Mouse (Mus musculus) stomach, embryonic 15.5 days (tissue): ENCODE measurements at regions not wholly inside any gene's neighbourhood (a gene's known extent, or its start where the extent isn't known, plus 50 kb on each side); places are given as distances from the start of the nearest gene placed in this dataset.

ENCODE experiments used
- ATAC-seq: fragments of 200-750 bp; cut with Nextera tagmentation; 2 replicates; pipeline ENCODE4 v1.8.0; 2017; ENCODE audit warnings: low read depth, moderate number of reproducible peaks, moderate TSS enrichment; ENCODE audit not compliant: insufficient read depth, low FRiP score
- H3K27ac ChIP-seq: fragments of 300-500 bp; sonication (generic); 2 replicates; pipeline ENCODE4 v1.5.1; 2015; ENCODE audit warnings: mild to moderate bottlenecking, inconsistent platforms
- H3K27me3 ChIP-seq: fragments of 300-500 bp; sonication (generic); replicated peaks from 2 replicates; pipeline ENCODE4 v1.6.1; 2015; ENCODE audit warnings: inconsistent platforms
- H3K36me3 ChIP-seq: fragments of 300-500 bp; sonication (generic); 2 replicates; pipeline ENCODE4 v1.6.1; 2015; ENCODE audit warnings: inconsistent platforms
- H3K4me1 ChIP-seq: fragments of 300-500 bp; sonication (generic); 2 replicates; pipeline ENCODE4 v1.6.1; 2015; ENCODE audit warnings: inconsistent platforms
- H3K4me2 ChIP-seq: fragments of 300-500 bp; sonication (generic); 2 replicates; pipeline ENCODE4 v1.6.1; 2015; ENCODE audit warnings: mild to moderate bottlenecking, inconsistent platforms
- H3K4me3 ChIP-seq: fragments of 300-500 bp; sonication (generic); replicated peaks from 2 replicates; pipeline ENCODE4 v1.5.1; 2015; ENCODE audit warnings: inconsistent platforms
- H3K9ac ChIP-seq: fragments of 300-500 bp; sonication (generic); 2 replicates; pipeline ENCODE4 v1.6.1; 2015; ENCODE audit warnings: inconsistent platforms
- H3K9me3 ChIP-seq: fragments of 300-500 bp; sonication (generic); 2 replicates; pipeline ENCODE4 v1.6.1; 2016; ENCODE audit warnings: inconsistent platforms
- WGBS: fragments of 180-500 bp; shearing (Covaris S2); methylation state at CpG from one replicate; pipeline ENCODE4 v1.1.7; 2015; 5-methylcytosine and 5-hydroxymethylcytosine counted together

DNA sequence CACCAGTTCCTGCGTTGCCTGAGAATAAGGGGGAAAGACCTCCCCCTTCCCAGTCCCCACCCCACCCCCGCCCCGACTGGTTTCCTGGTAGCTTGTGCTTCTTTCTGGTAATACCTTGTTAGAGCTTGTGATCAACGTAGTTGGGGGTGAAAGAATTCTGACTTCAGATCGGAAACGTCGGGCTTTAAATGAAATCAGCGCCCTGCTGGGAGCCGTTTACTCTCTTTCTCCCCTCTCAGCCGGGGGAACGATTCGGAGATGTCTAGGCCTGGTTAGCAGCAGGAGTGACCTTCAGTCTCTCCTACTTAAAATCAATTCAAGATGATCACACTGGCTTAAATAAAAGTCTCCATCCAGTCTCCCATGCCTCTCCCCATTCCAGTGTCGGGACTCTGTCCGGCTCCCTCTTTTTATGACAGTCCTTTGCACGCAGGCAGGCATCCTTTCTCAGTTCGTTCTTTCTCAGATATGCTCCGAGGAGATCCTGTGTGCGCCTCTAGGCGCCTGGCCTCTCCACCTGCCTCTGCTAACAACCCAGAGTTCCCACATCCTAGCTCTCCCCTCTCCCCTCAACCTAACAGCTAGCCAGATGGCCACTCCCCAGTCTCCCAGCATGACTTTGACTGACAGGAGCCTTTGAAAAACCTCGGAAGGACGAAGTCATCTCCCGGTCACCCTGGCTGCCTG lies 405.5 kb upstream of the Id4 start:
- H3K4me3 ChIP-seq = no peak overlapping the region
- no peak overlapping the region for H3K9ac ChIP-seq
- 0 out of 2 replicates have a peak, but pooled peaks cover 4% of the 10 kb centered on the region for H3K4me1 ChIP-seq
- H3K4me2 ChIP-seq = peak overlapping the region; percentile 30
- no peak overlapping the region for H3K27ac ChIP-seq
- no peaks in the 10 kb centered on the region for H3K27me3 ChIP-seq
- no peaks in the 10 kb centered on the region for H3K9me3 ChIP-seq
- H3K36me3 ChIP-seq = no peaks in the 10 kb centered on the region
- 17% methylated on average over 22 of the region's 22 CpGs for WGBS
- no peak for ATAC-seq

DNA sequence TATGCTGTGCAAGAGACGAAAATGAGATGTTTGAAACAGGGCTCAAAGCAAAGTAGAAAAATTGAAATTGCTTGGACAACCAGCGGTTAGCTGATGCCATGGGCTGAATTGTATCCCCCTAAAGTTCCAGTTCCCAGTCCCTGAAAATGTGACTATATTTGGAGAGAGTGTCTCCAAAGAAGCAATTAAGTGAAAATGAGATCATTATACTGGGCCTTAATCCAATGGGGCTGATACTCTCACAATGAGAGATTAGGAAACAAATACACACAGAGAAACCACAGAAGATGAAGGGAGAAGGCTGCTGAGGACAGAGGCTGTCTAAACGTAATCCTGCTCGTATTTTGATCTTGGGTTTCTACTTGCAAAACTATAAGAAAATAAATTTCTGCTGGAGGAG lies 402.1 kb upstream of the Id4 start:
- Histone ChIP-seq H3K27me3 (no peaks in the 10 kb centered on the region), H3K9ac (no peak overlapping the region), H3K4me1 (0 out of 2 replicates have a peak, but pooled peaks cover 4% of the 10 kb centered on the region), H3K36me3 (no peaks in the 10 kb centered on the region), H3K27ac (no peak overlapping the region), H3K4me3 (no peak overlapping the region), H3K9me3 (no peaks in the 10 kb centered on the region), H3K4me2 (no peak overlapping the region)
- no peak for ATAC-seq
- 78% methylated on average over 4 of the region's 4 CpGs for WGBS

DNA sequence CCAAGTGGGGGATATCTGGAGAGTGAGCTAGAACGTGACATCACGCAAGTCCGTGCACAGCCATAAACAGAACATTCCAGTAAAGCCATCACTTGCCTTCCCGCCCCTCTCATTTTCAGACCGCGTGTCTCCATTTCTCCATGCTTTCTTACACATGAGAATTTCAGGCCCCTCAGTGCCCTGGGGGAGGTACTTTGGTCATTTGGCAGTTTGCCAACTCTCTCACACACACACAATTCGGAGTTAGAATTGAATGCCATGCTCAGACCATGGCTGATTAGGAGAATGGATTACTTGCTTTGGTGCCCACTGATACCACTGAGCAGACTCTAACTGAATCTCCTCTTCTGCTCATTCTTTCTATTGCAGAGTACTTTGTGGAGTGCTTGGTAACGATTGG lies 400.7 kb upstream of the Id4 start:
- H3K9me3 ChIP-seq = no peaks in the 10 kb centered on the region
- no peaks in the 10 kb centered on the region for H3K27me3 ChIP-seq
- H3K4me3 ChIP-seq = no peak overlapping the region
- 60% methylated on average over 8 of the region's 8 CpGs for WGBS
- no peak overlapping the region for H3K27ac ChIP-seq
- H3K36me3 ChIP-seq = no peaks in the 10 kb centered on the region
- no peak for ATAC-seq
- 0 out of 2 replicates have a peak, but pooled peaks cover 4% of the 10 kb centered on the region for H3K4me1 ChIP-seq
- no peak overlapping the region for H3K9ac ChIP-seq
- H3K4me2 ChIP-seq = no peak overlapping the region

GRCm38 (mm10) chr13:47862896-47863295 lies 398.1 kb upstream of the Id4 start:
- WGBS = 54% methylated on average over 3 of the region's 3 CpGs
- Histone ChIP-seq H3K27ac (no peak overlapping the region), H3K4me1 (no peaks in the 10 kb centered on the region), H3K4me3 (no peak overlapping the region), H3K4me2 (no peak overlapping the region), H3K27me3 (no peaks in the 10 kb centered on the region), H3K9me3 (no peaks in the 10 kb centered on the region), H3K9ac (no peak overlapping the region), H3K36me3 (no peaks in the 10 kb centered on the region)
- no peak for ATAC-seq

DNA sequence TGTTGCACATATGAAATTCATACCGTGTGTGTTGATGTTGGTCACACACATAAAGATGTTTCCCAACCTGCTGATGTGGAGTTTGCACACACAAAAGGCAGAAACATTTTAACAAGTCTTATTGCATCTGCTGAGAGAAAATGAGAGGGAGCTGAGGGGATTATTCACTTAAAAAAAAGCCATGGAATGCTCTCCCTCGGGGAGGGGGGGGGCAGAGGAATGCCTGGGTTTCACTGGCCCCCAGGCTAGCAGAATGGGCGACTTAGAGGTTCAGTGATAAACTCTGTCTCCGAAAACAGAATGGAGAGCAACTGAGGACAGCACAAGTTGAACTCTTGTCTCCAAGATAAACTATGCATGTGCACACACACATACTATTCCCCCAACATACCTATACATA lies 392.4 kb upstream of the Id4 start:
- Histone ChIP-seq H3K4me3 (no peak overlapping the region), H3K9ac (no peak overlapping the region), H3K27me3 (no peaks in the 10 kb centered on the region), H3K9me3 (no peaks in the 10 kb centered on the region), H3K36me3 (no peaks in the 10 kb centered on the region), H3K4me1 (no peaks in the 10 kb centered on the region), H3K4me2 (no peak overlapping the region), H3K27ac (no peak overlapping the region)
- ATAC-seq = no peak
- WGBS = 60% methylated on average over 4 of the region's 4 CpGs

DNA sequence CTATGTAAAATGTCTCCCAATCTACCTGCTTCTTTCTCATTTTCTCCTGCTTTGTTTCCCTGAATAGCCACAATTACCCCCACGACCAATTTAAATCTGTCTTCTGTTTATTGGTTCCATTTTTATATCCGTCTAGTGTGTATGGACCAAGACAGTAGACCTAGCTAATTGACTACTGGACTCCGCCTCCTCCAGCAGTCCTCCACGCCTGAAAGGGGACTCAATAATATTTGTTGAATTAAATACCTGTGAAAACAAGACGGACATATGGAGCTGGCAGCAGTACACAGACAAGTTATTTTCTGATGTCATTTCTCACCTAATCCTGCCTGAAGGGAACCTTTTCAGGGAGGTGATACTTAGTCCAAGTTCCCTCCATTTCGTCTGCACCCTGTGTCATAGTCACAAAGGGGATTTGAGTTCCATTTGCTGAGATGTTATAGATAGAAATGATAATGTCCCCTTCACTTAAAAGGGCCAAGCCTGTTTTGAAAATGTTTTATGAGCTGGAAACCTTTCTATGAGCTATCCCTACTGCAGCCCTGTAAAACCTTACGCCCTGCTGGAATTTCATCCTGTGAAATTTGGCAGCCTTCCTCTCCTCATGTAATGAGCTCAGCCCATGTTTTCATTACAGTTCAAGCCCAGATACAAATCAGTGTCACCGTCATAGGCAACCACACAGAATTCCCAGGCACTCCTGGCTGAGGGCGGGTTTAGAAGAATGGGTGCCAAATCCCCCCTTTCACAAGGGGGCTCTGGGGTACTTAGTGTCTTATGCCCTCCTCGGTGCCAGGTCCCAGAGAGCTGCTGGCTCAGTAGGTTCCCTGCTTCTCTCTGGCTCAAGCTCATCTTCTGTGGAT lies 391.1 kb upstream of the Id4 start:
- H3K4me3 ChIP-seq = no peak overlapping the region
- no peaks in the 10 kb centered on the region for H3K36me3 ChIP-seq
- H3K27me3 ChIP-seq = no peaks in the 10 kb centered on the region
- peak overlapping the region; percentile 9; the same call in 1 of the 2 replicates for H3K27ac ChIP-seq
- H3K9ac ChIP-seq = no peak overlapping the region
- 52% methylated on average over 10 of the region's 10 CpGs for WGBS
- no peaks in the 10 kb centered on the region for H3K9me3 ChIP-seq
- H3K4me2 ChIP-seq = 0 out of 2 replicates have a peak overlapping the region, but pooled peaks have one; percentile 19
- ATAC-seq = no peak
- H3K4me1 ChIP-seq = no peaks in the 10 kb centered on the region

- WGBS = 58% methylated on average over 11 of the region's 11 CpGs
Observed at GRCm38 (mm10) chr13:47872645-47873044, 388.4 kb upstream of the Id4 start.

DNA sequence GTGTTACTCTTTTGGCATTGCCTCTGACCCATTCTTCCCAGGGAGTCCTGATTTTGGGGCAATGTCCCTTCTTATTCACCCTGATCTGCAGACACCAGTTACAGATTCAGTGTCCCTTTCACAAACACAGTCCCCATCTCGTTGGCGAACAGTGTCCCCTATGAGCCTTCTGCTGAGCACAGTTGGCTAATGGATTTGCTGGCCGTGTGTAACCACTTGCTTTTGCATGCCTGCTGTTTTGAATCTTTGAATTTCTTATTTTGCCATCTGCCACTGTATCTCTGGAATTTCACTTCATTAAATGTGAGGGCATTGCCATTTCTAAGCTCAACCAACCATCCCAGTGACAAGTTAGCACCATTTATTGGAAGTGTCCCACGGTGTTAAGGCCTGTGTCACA lies 368.5 kb upstream of the Id4 start:
- H3K4me3 ChIP-seq = no peak overlapping the region
- no peaks in the 10 kb centered on the region for H3K4me1 ChIP-seq
- 86% methylated on average over 4 of the region's 4 CpGs for WGBS
- H3K4me2 ChIP-seq = no peak overlapping the region
- H3K36me3 ChIP-seq = no peaks in the 10 kb centered on the region
- no peaks in the 10 kb centered on the region for H3K27me3 ChIP-seq
- no peaks in the 10 kb centered on the region for H3K9me3 ChIP-seq
- no peak overlapping the region for H3K27ac ChIP-seq
- H3K9ac ChIP-seq = no peak overlapping the region
- ATAC-seq = no peak

More at GRCm38 (mm10) chr13:47872645-47873044, 388.4 kb upstream of the Id4 start:
- no peak overlapping the region for H3K27ac ChIP-seq
- no peak overlapping the region for H3K9ac ChIP-seq
- no peaks in the 10 kb centered on the region for H3K4me1 ChIP-seq
- no peaks in the 10 kb centered on the region for H3K27me3 ChIP-seq
- H3K9me3 ChIP-seq = no peaks in the 10 kb centered on the region
- no peak overlapping the region for H3K4me2 ChIP-seq
- no peak overlapping the region for H3K4me3 ChIP-seq
- ATAC-seq = no peak
- no peaks in the 10 kb centered on the region for H3K36me3 ChIP-seq

DNA sequence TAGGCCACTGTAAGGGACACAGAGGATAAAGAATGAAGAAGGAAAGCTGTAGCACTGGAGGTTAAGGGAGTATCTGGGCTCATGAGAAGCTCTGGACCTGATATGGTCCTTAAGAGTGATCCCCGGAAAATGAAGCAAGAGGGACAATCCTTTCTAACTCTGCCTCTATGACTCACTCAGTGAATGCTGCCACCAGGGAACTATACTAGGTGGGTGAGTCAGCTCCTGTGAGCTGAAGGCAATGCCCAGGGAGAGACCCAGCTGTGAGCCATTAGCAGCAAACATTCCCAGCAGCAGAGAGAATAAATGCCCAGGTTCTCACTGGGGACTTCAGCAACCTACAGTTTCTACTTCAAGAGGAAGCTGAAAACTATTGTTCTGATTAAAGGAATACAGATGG lies 366.7 kb upstream of the Id4 start:
- WGBS = 85% methylated on average over 1 of the region's 1 CpGs

GRCm38 (mm10) chr13:47895256-47895655 lies 365.8 kb upstream of the Id4 start:
- H3K27me3 ChIP-seq = no peaks in the 10 kb centered on the region
- no peak overlapping the region for H3K9ac ChIP-seq
- H3K36me3 ChIP-seq = no peaks in the 10 kb centered on the region
- ATAC-seq = no peak
- H3K4me1 ChIP-seq = no peaks in the 10 kb centered on the region
- no peak overlapping the region for H3K4me3 ChIP-seq
- 75% methylated on average over 6 of the region's 6 CpGs for WGBS
- H3K9me3 ChIP-seq = no peaks in the 10 kb centered on the region
- H3K27ac ChIP-seq = no peak overlapping the region
- no peak overlapping the region for H3K4me2 ChIP-seq

More for the DNA sequence above, 366.7 kb upstream of the Id4 start:
- Histone ChIP-seq H3K27ac (no peak overlapping the region), H3K36me3 (no peaks in the 10 kb centered on the region), H3K4me3 (no peak overlapping the region), H3K4me1 (no peaks in the 10 kb centered on the region), H3K27me3 (no peaks in the 10 kb centered on the region), H3K9me3 (no peaks in the 10 kb centered on the region), H3K4me2 (no peak overlapping the region), H3K9ac (no peak overlapping the region)
- no peak for ATAC-seq

GRCm38 (mm10) chr13:47896646-47897045 lies 364.4 kb upstream of the Id4 start:
- WGBS = 78% methylated on average over 4 of the region's 4 CpGs
- H3K9me3 ChIP-seq = no peaks in the 10 kb centered on the region
- H3K4me3 ChIP-seq = no peak overlapping the region
- no peak overlapping the region for H3K9ac ChIP-seq
- H3K4me1 ChIP-seq = no peaks in the 10 kb centered on the region
- no peak for ATAC-seq
- no peak overlapping the region for H3K4me2 ChIP-seq
- no peak overlapping the region for H3K27ac ChIP-seq
- H3K36me3 ChIP-seq = no peaks in the 10 kb centered on the region
- H3K27me3 ChIP-seq = no peaks in the 10 kb centered on the region

DNA sequence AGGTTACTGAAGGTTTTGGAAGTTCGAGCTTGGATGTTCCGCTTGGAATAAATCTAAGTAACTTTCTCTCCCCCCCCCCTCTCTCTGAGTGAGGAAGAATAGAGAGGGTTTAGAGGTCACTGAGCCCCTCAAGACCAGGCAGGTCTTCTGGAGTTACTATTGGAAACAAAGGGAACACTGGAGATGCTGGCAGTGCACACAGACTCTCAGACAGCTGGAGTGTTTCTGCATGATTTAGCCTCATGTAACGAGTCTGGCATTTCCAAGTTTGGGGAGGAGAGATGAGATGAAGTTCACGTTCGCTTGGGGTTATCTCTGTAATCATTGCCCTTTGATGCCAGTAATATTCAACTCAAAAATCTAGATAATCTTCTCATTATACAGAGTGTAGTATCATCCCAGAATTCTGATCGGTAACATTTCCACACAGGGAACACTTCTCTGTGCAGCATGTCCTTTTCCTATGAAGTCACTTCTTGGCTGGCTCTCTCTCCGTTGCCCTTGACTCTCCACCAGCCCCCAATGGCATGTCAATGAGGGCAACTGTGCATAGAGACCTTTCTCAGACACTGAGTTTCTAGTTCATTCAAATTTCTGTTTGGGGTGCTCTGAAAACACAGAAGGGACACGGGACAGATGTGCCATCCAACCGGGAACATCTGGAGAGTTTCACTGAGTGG lies 351.0 kb upstream of the Id4 start:
- H3K4me3 ChIP-seq = no peak overlapping the region
- no peaks in the 10 kb centered on the region for H3K4me1 ChIP-seq
- H3K36me3 ChIP-seq = no peaks in the 10 kb centered on the region
- H3K9ac ChIP-seq = no peak overlapping the region
- no peak overlapping the region for H3K27ac ChIP-seq
- no peaks in the 10 kb centered on the region for H3K27me3 ChIP-seq
- ATAC-seq = no peak
- H3K9me3 ChIP-seq = no peaks in the 10 kb centered on the region
- no peak overlapping the region for H3K4me2 ChIP-seq
- WGBS = 70% methylated on average over 9 of the region's 9 CpGs
